Mouse (Mus musculus) brain, embryonic 14.5 days (tissue): ENCODE results near the gene Ddx25. TPM values are rescaled to one million over a fixed set of nuclear protein-coding genes. Genes with fewer than 3 reads are reported as not detected.

Experiments
- DNase-seq: peaks from one replicate; pipeline ENCODE4 v3.0.0-alpha.2; 2011; ENCODE audit warnings: low read depth
- CTCF ChIP-seq: fragments of 200-500 bp; IDR thresholded peaks from 2 replicates; pipeline ENCODE4 v1.5.1; 2012; ENCODE audit warnings: inconsistent platforms, mild to moderate bottlenecking, moderate library complexity, borderline replicate concordance; ENCODE audit not compliant: insufficient read depth, insufficient read length; ENCODE audit errors: extremely low read depth
- POLR2A ChIP-seq: fragments of 200-500 bp; IDR thresholded peaks from 2 replicates; pipeline ENCODE4 v1.6.1; 2012; ENCODE audit warnings: mild to moderate bottlenecking, inconsistent platforms, borderline replicate concordance; ENCODE audit not compliant: poor library complexity, insufficient read depth, insufficient read length, severe bottlenecking; ENCODE audit errors: extremely low read depth
- polyA plus RNA-seq: library from polyadenylated mRNA; depleted of rRNA; stranded (reverse); fragments of >200 nt; gene quantifications from 2 replicates; pipeline ENCODE4 v1.2.3, GENCODE M21; 2012

Ddx25 gene
- polyA plus RNA-seq, 1 experiment: 15.2 TPM

DNA sequence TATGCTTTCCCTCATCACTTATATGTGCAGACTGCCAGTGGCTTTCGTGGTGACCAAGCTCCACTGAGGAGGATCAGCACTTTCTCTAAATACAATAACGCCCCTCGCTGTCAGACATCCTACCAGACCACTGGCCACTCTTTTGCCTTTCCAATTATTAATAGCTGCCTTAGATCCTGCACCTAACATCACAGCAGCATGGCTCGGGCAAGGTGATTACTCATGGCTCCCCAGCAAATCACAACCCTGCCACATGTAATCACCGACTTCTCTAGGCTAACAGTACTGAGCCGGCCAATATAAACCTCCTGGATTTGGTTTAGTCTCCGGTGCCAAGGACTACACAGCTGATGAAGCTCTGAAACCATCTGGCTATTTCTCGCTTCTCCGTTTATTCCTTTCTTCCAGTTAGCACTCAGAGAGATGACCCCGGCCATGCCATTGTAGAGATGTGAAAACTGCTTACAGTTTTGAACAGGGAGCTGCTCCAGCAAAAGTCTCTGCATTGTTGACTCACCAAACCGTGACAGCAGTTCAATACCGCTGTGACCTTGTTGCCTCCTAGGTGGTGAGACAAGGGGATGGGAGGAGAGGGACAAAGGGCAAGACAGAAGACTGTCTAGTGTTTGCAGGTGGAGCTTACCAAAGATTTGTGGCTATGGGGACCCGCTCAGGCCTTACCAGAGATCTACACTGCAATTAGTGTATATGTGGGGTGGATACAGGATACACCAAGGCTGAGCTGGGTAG lies 19.2 kb downstream of the Ddx25 start:
- TF ChIP-seq CTCF (no peak), POLR2A (no peak)

DNA sequence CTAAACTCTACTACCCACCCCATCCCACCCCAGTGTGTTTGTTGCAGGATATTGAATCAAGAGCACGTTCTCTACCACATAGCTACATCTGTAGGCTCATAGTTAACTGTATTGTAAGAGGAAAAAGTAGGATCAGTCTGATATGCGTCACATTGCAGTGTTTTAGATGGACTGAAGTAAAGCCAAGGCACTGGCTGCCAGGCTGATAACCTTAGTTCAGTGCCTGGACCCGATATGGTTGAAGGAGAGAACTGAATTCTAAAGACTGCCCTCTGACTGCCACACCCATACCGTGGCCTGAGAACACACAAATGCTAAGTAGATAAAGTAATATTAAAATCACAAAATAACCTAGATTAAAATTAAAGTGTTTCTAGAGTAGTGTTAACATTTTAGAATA lies 22.5 kb downstream of the Ddx25 start:
- TF ChIP-seq POLR2A (no peak), CTCF (no peak)
- DNase-seq: no peak

More for the DNA sequence above, 19.2 kb downstream of the Ddx25 start:
- DNase-seq: peak; percentile 45

- DNase-seq: peak; percentile 83
- TF ChIP-seq CTCF: peak; percentile 84
- no peak for TF ChIP-seq POLR2A
These were observed 23.2 kb downstream of the Ddx25 start for GRCm38 (mm10) chr9:35535110-35535509.

DNA sequence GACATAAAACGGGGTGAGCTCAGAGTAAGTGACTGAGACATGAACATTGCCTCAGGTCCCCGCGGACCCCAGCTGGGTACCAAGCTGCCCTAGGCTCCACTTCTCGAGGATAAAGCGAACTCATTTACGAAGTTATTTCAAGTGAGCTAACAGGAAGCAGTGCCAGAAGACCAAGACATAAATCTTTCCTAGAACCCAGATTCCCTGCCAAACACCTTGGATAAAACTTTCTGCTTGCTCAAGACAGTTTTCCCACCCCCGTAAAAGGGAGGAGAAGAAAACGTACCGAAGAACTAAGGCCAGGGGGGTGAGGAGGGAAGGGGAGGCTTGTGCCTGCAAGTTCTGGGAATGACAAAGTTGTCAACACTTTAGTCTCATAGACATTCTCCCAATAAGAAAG lies 25.1 kb downstream of the Ddx25 start:
- TF ChIP-seq CTCF (no peak), POLR2A (no peak)
- no peak for DNase-seq

GRCm38 (mm10) chr9:35529796-35530195 lies 28.5 kb downstream of the Ddx25 start:
- DNase-seq: no peak
- no peak for TF ChIP-seq POLR2A
- no peak for TF ChIP-seq CTCF

DNA sequence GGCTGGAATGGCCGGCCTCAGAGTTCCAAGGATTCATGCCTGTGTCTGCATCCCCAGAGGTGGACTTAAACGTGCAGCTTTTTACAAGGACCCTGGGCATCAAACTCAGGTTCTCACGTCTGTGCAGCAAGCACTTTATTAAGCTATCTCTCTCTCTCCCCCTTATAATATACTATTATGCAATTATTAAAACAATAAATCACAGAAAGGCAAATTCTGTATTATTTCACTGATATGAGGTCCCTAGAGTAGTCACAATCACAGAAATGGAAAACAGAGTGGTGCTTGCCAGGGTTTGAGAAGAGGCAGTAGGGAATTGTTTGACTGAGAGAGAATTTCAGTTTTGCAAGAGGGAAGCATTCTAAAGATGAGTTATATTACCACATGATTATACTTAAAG lies 29.2 kb downstream of the Ddx25 start:
- TF ChIP-seq CTCF (no peak), POLR2A (no peak)
- no peak for DNase-seq

- peak; percentile 88 for DNase-seq
- TF ChIP-seq CTCF (peak; percentile 82), POLR2A (no peak)
These were observed 34.4 kb downstream of the Ddx25 start for GRCm38 (mm10) chr9:35523941-35524411.

GRCm38 (mm10) chr9:35523541-35523940 lies 34.8 kb downstream of the Ddx25 start:
- DNase-seq: peak; percentile 95
- TF ChIP-seq POLR2A: no peak
- no peak for TF ChIP-seq CTCF

DNA sequence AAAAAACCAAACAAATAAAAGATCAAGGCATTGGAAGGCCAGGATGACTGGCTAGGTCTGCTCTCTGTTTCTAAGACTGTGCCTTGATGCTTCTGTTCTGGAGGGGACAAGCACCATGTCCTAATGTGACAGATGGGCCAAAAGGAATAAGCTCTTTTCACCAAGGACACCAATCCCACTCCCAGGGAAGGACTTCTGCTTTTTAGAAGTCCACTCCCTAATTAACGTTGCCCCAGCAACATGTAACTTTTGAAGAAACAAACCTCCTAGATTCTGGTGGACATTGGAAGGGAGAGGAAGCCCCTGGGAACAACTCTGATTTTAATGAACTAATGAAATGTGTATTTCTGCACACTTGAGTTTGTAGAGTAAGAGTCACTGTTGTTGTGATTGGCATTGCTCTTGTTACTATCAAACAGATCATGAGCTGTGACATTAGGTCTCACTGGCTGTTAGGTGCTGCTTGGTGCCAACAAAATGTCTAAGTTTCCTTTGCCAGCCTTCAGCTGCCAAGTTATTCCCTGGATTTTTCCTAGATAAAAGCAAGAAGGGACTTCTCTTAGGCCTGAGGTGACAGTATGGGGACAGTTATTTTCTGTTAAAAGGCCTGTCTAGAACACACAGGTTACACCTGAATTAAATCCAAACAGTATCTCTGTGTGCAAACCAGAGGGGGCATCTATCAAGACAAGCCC lies 35.4 kb downstream of the Ddx25 start:
- TF ChIP-seq CTCF (no peak), POLR2A (no peak)
- peak; percentile 69 for DNase-seq

DNA sequence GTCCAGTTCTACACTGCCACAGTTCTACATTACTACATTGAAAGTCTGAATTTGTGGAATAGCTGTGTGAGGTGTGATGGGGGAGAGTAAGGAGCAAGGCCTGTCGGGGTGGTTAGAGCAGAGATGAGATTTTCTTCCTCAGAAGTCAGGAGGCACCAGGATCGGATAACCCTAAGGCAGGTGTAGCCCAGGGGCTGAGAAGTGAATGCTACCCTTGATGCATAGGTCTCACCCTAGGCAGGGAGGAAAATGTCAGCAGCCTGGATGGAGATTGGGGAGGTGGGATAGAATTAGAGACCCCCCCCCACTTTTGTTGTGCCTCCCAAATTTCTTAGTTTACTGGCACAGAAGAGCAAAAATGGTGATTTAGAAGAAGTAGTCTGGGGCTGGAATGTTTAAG lies 36.1 kb downstream of the Ddx25 start:
- TF ChIP-seq POLR2A: no peak
- no peak for TF ChIP-seq CTCF
- no peak for DNase-seq

- TF ChIP-seq POLR2A: no peak
- TF ChIP-seq CTCF: no peak
- no peak for DNase-seq
These were observed 37.5 kb downstream of the Ddx25 start for GRCm38 (mm10) chr9:35520631-35521348.
